Mouse (Mus musculus) midbrain, embryonic 11.5 days (tissue): ENCODE data around the gene Nos1. TPM values are rescaled to one million over a fixed set of nuclear protein-coding genes. Genes with fewer than 3 reads are reported as not detected.

Source experiments
- ATAC-seq: fragments of 200-750 bp; cut with Nextera tagmentation; 2 replicates; pipeline ENCODE4 v1.8.0; 2017; ENCODE audit warnings: moderate TSS enrichment, moderate library complexity; ENCODE audit not compliant: low FRiP score
- DNase-seq: peaks from one replicate; pipeline ENCODE4 v3.0.0; 2015; ENCODE audit warnings: low spot score; ENCODE audit errors: missing footprints
- H3K27ac ChIP-seq: fragments of 300-500 bp; sonication (generic); 2 replicates; pipeline ENCODE4 v1.5.1; 2014; ENCODE audit warnings: low read depth, low read length
- H3K27me3 ChIP-seq: fragments of 300-500 bp; sonication (generic); 2 replicates; pipeline ENCODE4 v1.6.1; 2014; ENCODE audit warnings: mild to moderate bottlenecking, low read length, moderate library complexity, mixed read lengths; ENCODE audit not compliant: control insufficient read depth, insufficient read depth
- H3K36me3 ChIP-seq: fragments of 300-500 bp; sonication (generic); 2 replicates; pipeline ENCODE4 v1.6.1; 2014; ENCODE audit warnings: mild to moderate bottlenecking, low read length, moderate library complexity, mixed read lengths; ENCODE audit not compliant: control insufficient read depth, insufficient read depth
- H3K4me1 ChIP-seq: fragments of 300-500 bp; sonication (generic); 2 replicates; pipeline ENCODE4 v1.6.1; 2014; ENCODE audit warnings: low read length; ENCODE audit not compliant: control insufficient read depth, insufficient read depth
- H3K4me2 ChIP-seq: fragments of 300-500 bp; sonication (generic); 2 replicates; pipeline ENCODE4 v1.6.1; 2014; ENCODE audit warnings: mild to moderate bottlenecking, moderate library complexity
- H3K4me3 ChIP-seq: fragments of 300-500 bp; sonication (generic); 2 replicates; pipeline ENCODE4 v1.5.1; 2014; ENCODE audit warnings: low read depth, low read length
- H3K9ac ChIP-seq: fragments of 300-500 bp; sonication (generic); 2 replicates; pipeline ENCODE4 v1.6.1; 2014; ENCODE audit warnings: low read length
- H3K9me3 ChIP-seq: fragments of 300-500 bp; sonication (generic); 2 replicates; pipeline ENCODE4 v1.6.1; 2016; ENCODE audit warnings: low read length; ENCODE audit not compliant: control insufficient read depth
- WGBS: fragments of 180-500 bp; shearing (Covaris S2); extraction: QIAGEN DNeasy Blood & Tissue Kit; methylation state at CpG from one replicate; pipeline ENCODE4 v1.1.7; 2014; 5-methylcytosine and 5-hydroxymethylcytosine counted together
- polyA plus RNA-seq: library from polyadenylated mRNA; unstranded; fragments of >200 nt; fragmentation: Nextera tagmentation; extraction: Ambion mirVana; gene quantifications from 2 replicates; pipeline ENCODE4 v1.2.1, GENCODE M21; 2014

The Nos1 gene
- polyA plus RNA-seq, 1 experiment from 2014 or later, result 0.22 TPM

- Histone ChIP-seq H3K4me2 (no peak overlapping the region), H3K36me3 (peaks cover 56% of the 10 kb centered on the region), H3K27ac (no peak overlapping the region)
These were observed 216.7 kb downstream of the Nos1 start for GRCm38 (mm10) chr5:117997434-117997970.

GRCm38 (mm10) chr5:117999061-117999460 is 218.2 kb downstream of the Nos1 start:
- DNase-seq (no peak), ATAC-seq (no peak)
- Histone ChIP-seq H3K36me3 (peaks cover 60% of the 10 kb centered on the region), H3K9me3 (no peaks in the 10 kb centered on the region), H3K27me3 (no peaks in the 10 kb centered on the region), H3K4me2 (no peak overlapping the region), H3K9ac (no peak overlapping the region), H3K4me3 (no peak overlapping the region), H3K27ac (no peak overlapping the region), H3K4me1 (no peaks in the 10 kb centered on the region)
- WGBS, result 82% methylated on average over 7 of the region's 7 CpGs

More at GRCm38 (mm10) chr5:117997434-117997970, 216.7 kb downstream of the Nos1 start:
- H3K9me3 ChIP-seq, result no peaks in the 10 kb centered on the region
- DNase-seq, result no peak
- no peak overlapping the region for H3K4me3 ChIP-seq
- H3K9ac ChIP-seq, result no peak overlapping the region
- 46% methylated on average over 10 of the region's 10 CpGs for WGBS
- no peak for ATAC-seq
- no peaks in the 10 kb centered on the region for H3K27me3 ChIP-seq
- no peaks in the 10 kb centered on the region for H3K4me1 ChIP-seq

- no peak overlapping the region for H3K4me2 ChIP-seq
- no peak overlapping the region for H3K4me3 ChIP-seq
- WGBS, result 89% methylated on average over 11 of the region's 11 CpGs
- DNase-seq, result no peak
- no peaks in the 10 kb centered on the region for H3K27me3 ChIP-seq
- ATAC-seq, result no peak
- no peaks in the 10 kb centered on the region for H3K4me1 ChIP-seq
- H3K27ac ChIP-seq, result no peak overlapping the region
- H3K36me3 ChIP-seq, result peaks cover 56% of the 10 kb centered on the region
- no peak overlapping the region for H3K9ac ChIP-seq
- no peaks in the 10 kb centered on the region for H3K9me3 ChIP-seq
These were observed 218.8 kb downstream of the Nos1 start for GRCm38 (mm10) chr5:117999584-117999983.

GRCm38 (mm10) chr5:118002059-118002458 is 221.2 kb downstream of the Nos1 start:
- Histone ChIP-seq H3K4me1 (no peaks in the 10 kb centered on the region), H3K27me3 (no peaks in the 10 kb centered on the region), H3K9me3 (no peaks in the 10 kb centered on the region), H3K36me3 (peaks cover 55% of the 10 kb centered on the region), H3K27ac (no peak overlapping the region), H3K4me2 (no peak overlapping the region), H3K4me3 (no peak overlapping the region), H3K9ac (no peak overlapping the region)
- ATAC-seq (peak; percentile 60), DNase-seq (peak; percentile 99)
- WGBS, result 34% methylated on average over 9 of the region's 9 CpGs

- Histone ChIP-seq H3K4me1 (no peaks in the 10 kb centered on the region), H3K9ac (no peak overlapping the region), H3K27ac (no peak overlapping the region), H3K9me3 (no peaks in the 10 kb centered on the region), H3K4me3 (no peak overlapping the region), H3K36me3 (peaks cover 46% of the 10 kb centered on the region), H3K4me2 (no peak overlapping the region), H3K27me3 (no peaks in the 10 kb centered on the region)
- DNase-seq (peak; percentile 91), ATAC-seq (no peak)
- 82% methylated on average over 8 of the region's 8 CpGs for WGBS
These were observed 223.8 kb downstream of the Nos1 start for GRCm38 (mm10) chr5:118004619-118005018.

GRCm38 (mm10) chr5:118005728-118006127 is 224.9 kb downstream of the Nos1 start:
- peaks cover 41% of the 10 kb centered on the region for H3K36me3 ChIP-seq
- no peak overlapping the region for H3K27ac ChIP-seq
- H3K4me3 ChIP-seq, result no peak overlapping the region
- WGBS, result 91% methylated on average over 1 of the region's 1 CpGs
- H3K9me3 ChIP-seq, result no peaks in the 10 kb centered on the region
- no peak overlapping the region for H3K9ac ChIP-seq
- H3K4me1 ChIP-seq, result no peaks in the 10 kb centered on the region
- DNase-seq (no peak), ATAC-seq (peak; percentile 1; the same call in 1 of the 2 replicates)
- no peaks in the 10 kb centered on the region for H3K27me3 ChIP-seq
- H3K4me2 ChIP-seq, result no peak overlapping the region

GRCm38 (mm10) chr5:118008344-118008743 is 227.5 kb downstream of the Nos1 start:
- Histone ChIP-seq H3K9me3 (no peaks in the 10 kb centered on the region), H3K4me1 (no peaks in the 10 kb centered on the region), H3K4me3 (no peak overlapping the region), H3K4me2 (no peak overlapping the region), H3K36me3 (peaks cover 28% of the 10 kb centered on the region), H3K9ac (no peak overlapping the region), H3K27ac (no peak overlapping the region), H3K27me3 (no peaks in the 10 kb centered on the region)
- WGBS, result 96% methylated on average over 13 of the region's 13 CpGs
- DNase-seq, result no peak
- ATAC-seq, result no peak

Other genes starting within 250 kb of the Nos1 start
- gene Fbxo21, start 195.7 kb downstream of the Nos1 start, polyA plus RNA-seq, result 90.9 and 93.4 TPM in 2 replicates
- gene Tesc, start 246.7 kb downstream of the Nos1 start, polyA plus RNA-seq, result 0.69 and 1.2 TPM in 2 replicates